Mouse (Mus musculus) c-Kit-positive CD71-positive TER-119-negative erythroid progenitor cells, embryonic 14.5 days (primary cell): ENCODE measurements around the gene Cntd1.
A peak's percentile ranks its signal among the peaks of the same experiment; 100 is the strongest.

Experiments used
- DNase-seq: peaks from one replicate; pipeline ENCODE4 v3.0.0-alpha.2; 2013; ENCODE audit warnings: low read depth

Gene Cntd1

GRCm38 (mm10) chr11:101255826-101256775, 22.7 kb upstream of the Cntd1 start:
- DNase-seq: no peak

- no peak for DNase-seq
These were observed 19.5 kb upstream of the Cntd1 start for GRCm38 (mm10) chr11:101259261-101259712.

GRCm38 (mm10) chr11:101259948-101260825, 18.6 kb upstream of the Cntd1 start, which contains the start of gene Wnk4:
Gene Wnk4, plus strand, starts transcription at chr11:101260567.
- no peak for DNase-seq

- DNase-seq: no peak
These were observed 17.9 kb upstream of the Cntd1 start for GRCm38 (mm10) chr11:101260826-101261380.

GRCm38 (mm10) chr11:101262272-101262967, 16.4 kb upstream of the Cntd1 start:
- no peak for DNase-seq

GRCm38 (mm10) chr11:101263138-101263988, 15.4 kb upstream of the Cntd1 start:
- DNase-seq: no peak

- no peak for DNase-seq
These were observed 14.9 kb upstream of the Cntd1 start for GRCm38 (mm10) chr11:101263989-101264280.

- no peak for DNase-seq
These were observed 13.8 kb upstream of the Cntd1 start for GRCm38 (mm10) chr11:101264954-101265471.

- DNase-seq: no peak
These were observed 12.9 kb upstream of the Cntd1 start for GRCm38 (mm10) chr11:101265906-101266305.

- no peak for DNase-seq
These were observed 9.2 kb upstream of the Cntd1 start for GRCm38 (mm10) chr11:101269577-101270116.

- no peak for DNase-seq
These were observed 6.4 kb upstream of the Cntd1 start for GRCm38 (mm10) chr11:101272446-101272845.

- DNase-seq: no peak
These were observed 3.5 kb upstream of the Cntd1 start for GRCm38 (mm10) chr11:101275309-101275708.

- DNase-seq: no peak
These were observed 2.3 kb upstream of the Cntd1 start for GRCm38 (mm10) chr11:101276319-101277070.

GRCm38 (mm10) chr11:101277381-101278222, 1.2 kb upstream of the Cntd1 start:
- peak; percentile 47 for DNase-seq

- DNase-seq: no peak
These were observed 369 bp downstream of the Cntd1 start for GRCm38 (mm10) chr11:101279193-101279569.

GRCm38 (mm10) chr11:101280837-101281236, 2.0 kb downstream of the Cntd1 start:
- DNase-seq: no peak

GRCm38 (mm10) chr11:101282896-101283295, 4.1 kb downstream of the Cntd1 start:
- no peak for DNase-seq

- no peak for DNase-seq
These were observed 5.0 kb downstream of the Cntd1 start for GRCm38 (mm10) chr11:101283805-101284204.

- no peak for DNase-seq
These were observed 8.5 kb downstream of the Cntd1 start for GRCm38 (mm10) chr11:101287306-101287705.
